Mouse (Mus musculus) thymus, adult 2 months (tissue): ENCODE measurements around the gene Daam1.

ENCODE experiments used
- CTCF ChIP-seq: fragments of 200-500 bp; IDR thresholded peaks from 2 replicates; pipeline ENCODE4 v1.5.1; 2012; ENCODE audit warnings: mild to moderate bottlenecking, control low read depth, low read length, moderate library complexity, borderline replicate concordance; ENCODE audit not compliant: control insufficient read depth, poor library complexity, insufficient read depth; ENCODE audit errors: extremely low read depth
- POLR2A ChIP-seq: fragments of 200-500 bp; IDR thresholded peaks from 2 replicates; pipeline ENCODE4 v1.6.1; 2012; ENCODE audit warnings: mild to moderate bottlenecking, low read length, control low read depth, moderate library complexity; ENCODE audit not compliant: control insufficient read depth, poor library complexity, insufficient read depth; ENCODE audit errors: extremely low read depth

GRCm38 (mm10) chr12:72007656-72008055, 176.8 kb downstream of the Daam1 start:
- no peak for TF ChIP-seq CTCF
- no peak for TF ChIP-seq POLR2A
